Mouse (Mus musculus): ENCODE data around the gene Cenpp. TPM values are rescaled to one million over a fixed set of nuclear protein-coding genes. Genes with fewer than 3 reads are reported as not detected.

Cenpp gene
- polyA plus RNA-seq, 1 experiment, result 9.9 TPM

- TF ChIP-seq CTCF (IDR thresholded peaks at IDR 0.05; ENCODE audit: control insufficient read depth, insufficient read depth, low read length) (no peak), POLR2A (IDR thresholded peaks at IDR 0.05; ENCODE audit: borderline replicate concordance, control insufficient read depth, low read depth, low read length) (no peak)
Observed at GRCm38 (mm10) chr13:49556924-49557323, 95.7 kb downstream of the Cenpp start.

GRCm38 (mm10) chr13:49556203-49556602 is 96.4 kb downstream of the Cenpp start:
- Histone ChIP-seq H3K4me3 (replicated peaks; ENCODE audit: control insufficient read depth, low read depth, low read length) (no peak overlapping the region), H3K27ac (ENCODE audit: control insufficient read depth, insufficient read depth, low read depth, low read length, poor library complexity) (no peak overlapping the region), H3K4me1 (ENCODE audit: control insufficient read depth, insufficient read depth, low read length) (no peaks in the 10 kb centered on the region)
- WGBS, result 81% methylated on average over 1 of the region's 1 CpGs
- no peak for TF ChIP-seq POLR2A (IDR thresholded peaks at IDR 0.05; ENCODE audit: borderline replicate concordance, control insufficient read depth, low read depth, low read length)
- no peak for TF ChIP-seq CTCF (IDR thresholded peaks at IDR 0.05; ENCODE audit: control insufficient read depth, insufficient read depth, low read length)

More at GRCm38 (mm10) chr13:49556924-49557323, 95.7 kb downstream of the Cenpp start:
- no peaks in the 10 kb centered on the region for H3K4me1 ChIP-seq (ENCODE audit: control insufficient read depth, insufficient read depth, low read length)
- no peak overlapping the region for H3K27ac ChIP-seq (ENCODE audit: control insufficient read depth, insufficient read depth, low read depth, low read length, poor library complexity)
- H3K4me3 ChIP-seq (replicated peaks; ENCODE audit: control insufficient read depth, low read depth, low read length), result no peak overlapping the region
- WGBS, result 62% methylated on average over 1 of the region's 1 CpGs

- TF ChIP-seq POLR2A (IDR thresholded peaks at IDR 0.05; ENCODE audit: borderline replicate concordance, control insufficient read depth, low read depth, low read length), result no peak
- no peak for TF ChIP-seq CTCF (IDR thresholded peaks at IDR 0.05; ENCODE audit: control insufficient read depth, insufficient read depth, low read length)
- no peak overlapping the region for H3K27ac ChIP-seq (ENCODE audit: control insufficient read depth, insufficient read depth, low read depth, low read length, poor library complexity)
- WGBS, result 82% methylated on average over 5 of the region's 5 CpGs
- no peaks in the 10 kb centered on the region for H3K4me1 ChIP-seq (ENCODE audit: control insufficient read depth, insufficient read depth, low read length)
- H3K4me3 ChIP-seq (replicated peaks; ENCODE audit: control insufficient read depth, low read depth, low read length), result no peak overlapping the region
Observed at GRCm38 (mm10) chr13:49554519-49554918, 98.1 kb downstream of the Cenpp start.

GRCm38 (mm10) chr13:49549616-49550015 is 103.0 kb downstream of the Cenpp start:
- no peaks in the 10 kb centered on the region for H3K4me1 ChIP-seq (ENCODE audit: control insufficient read depth, insufficient read depth, low read length)
- no peak overlapping the region for H3K4me3 ChIP-seq (replicated peaks; ENCODE audit: control insufficient read depth, low read depth, low read length)
- TF ChIP-seq POLR2A (IDR thresholded peaks at IDR 0.05; ENCODE audit: borderline replicate concordance, control insufficient read depth, low read depth, low read length) (no peak), CTCF (IDR thresholded peaks at IDR 0.05; ENCODE audit: control insufficient read depth, insufficient read depth, low read length) (no peak)
- WGBS, result 94% methylated on average over 3 of the region's 3 CpGs
- no peak overlapping the region for H3K27ac ChIP-seq (ENCODE audit: control insufficient read depth, insufficient read depth, low read depth, low read length, poor library complexity)

GRCm38 (mm10) chr13:49547563-49548150 is 104.9 kb downstream of the Cenpp start:
- Histone ChIP-seq H3K4me1 (ENCODE audit: control insufficient read depth, insufficient read depth, low read length) (no peaks in the 10 kb centered on the region), H3K4me3 (replicated peaks; ENCODE audit: control insufficient read depth, low read depth, low read length) (no peak overlapping the region), H3K27ac (ENCODE audit: control insufficient read depth, insufficient read depth, low read depth, low read length, poor library complexity) (no peak overlapping the region)
- 23% methylated on average over 1 of the region's 1 CpGs for WGBS
- no peak for TF ChIP-seq POLR2A (IDR thresholded peaks at IDR 0.05; ENCODE audit: borderline replicate concordance, control insufficient read depth, low read depth, low read length)
- no peak for TF ChIP-seq CTCF (IDR thresholded peaks at IDR 0.05; ENCODE audit: control insufficient read depth, insufficient read depth, low read length)

- TF ChIP-seq CTCF (IDR thresholded peaks at IDR 0.05; ENCODE audit: control insufficient read depth, insufficient read depth, low read length) (no peak), POLR2A (IDR thresholded peaks at IDR 0.05; ENCODE audit: borderline replicate concordance, control insufficient read depth, low read depth, low read length) (no peak)
- H3K4me1 ChIP-seq (ENCODE audit: control insufficient read depth, insufficient read depth, low read length), result no peaks in the 10 kb centered on the region
- no peak overlapping the region for H3K27ac ChIP-seq (ENCODE audit: control insufficient read depth, insufficient read depth, low read depth, low read length, poor library complexity)
- no peak overlapping the region for H3K4me3 ChIP-seq (replicated peaks; ENCODE audit: control insufficient read depth, low read depth, low read length)
- WGBS, result 82% methylated on average over 1 of the region's 1 CpGs
Observed at GRCm38 (mm10) chr13:49546517-49546916, 106.1 kb downstream of the Cenpp start.

GRCm38 (mm10) chr13:49545646-49546045 is 106.9 kb downstream of the Cenpp start:
- H3K4me3 ChIP-seq (replicated peaks; ENCODE audit: control insufficient read depth, low read depth, low read length), result no peak overlapping the region
- TF ChIP-seq POLR2A (IDR thresholded peaks at IDR 0.05; ENCODE audit: borderline replicate concordance, control insufficient read depth, low read depth, low read length) (no peak), CTCF (IDR thresholded peaks at IDR 0.05; ENCODE audit: control insufficient read depth, insufficient read depth, low read length) (no peak)
- no peak overlapping the region for H3K27ac ChIP-seq (ENCODE audit: control insufficient read depth, insufficient read depth, low read depth, low read length, poor library complexity)
- WGBS, result 66% methylated on average over 3 of the region's 3 CpGs
- no peaks in the 10 kb centered on the region for H3K4me1 ChIP-seq (ENCODE audit: control insufficient read depth, insufficient read depth, low read length)

GRCm38 (mm10) chr13:49544279-49544678 is 108.3 kb downstream of the Cenpp start, which contains the start of gene Aspn:
TSS of gene Aspn (plus strand) at chr13:49544443.
- WGBS, result 82% methylated on average over 3 of the region's 3 CpGs
- H3K4me3 ChIP-seq (replicated peaks; ENCODE audit: control insufficient read depth, low read depth, low read length), result no peak within 1 kb of the TSS
- no peak within 1 kb of the TSS for H3K27ac ChIP-seq (ENCODE audit: control insufficient read depth, insufficient read depth, low read depth, low read length, poor library complexity)
- H3K4me1 ChIP-seq (ENCODE audit: control insufficient read depth, insufficient read depth, low read length), result no peaks in the 10 kb centered on the region
- TF ChIP-seq CTCF (IDR thresholded peaks at IDR 0.05; ENCODE audit: control insufficient read depth, insufficient read depth, low read length) (no peak), POLR2A (IDR thresholded peaks at IDR 0.05; ENCODE audit: borderline replicate concordance, control insufficient read depth, low read depth, low read length) (no peak)

GRCm38 (mm10) chr13:49538693-49539092 is 113.9 kb downstream of the Cenpp start:
- no peaks in the 10 kb centered on the region for H3K4me1 ChIP-seq (ENCODE audit: control insufficient read depth, insufficient read depth, low read length)
- no peak overlapping the region for H3K4me3 ChIP-seq (replicated peaks; ENCODE audit: control insufficient read depth, low read depth, low read length)
- no peak for TF ChIP-seq CTCF (IDR thresholded peaks at IDR 0.05; ENCODE audit: control insufficient read depth, insufficient read depth, low read length)
- TF ChIP-seq POLR2A (IDR thresholded peaks at IDR 0.05; ENCODE audit: borderline replicate concordance, control insufficient read depth, low read depth, low read length), result no peak
- WGBS, result 83% methylated on average over 1 of the region's 1 CpGs
- H3K27ac ChIP-seq (ENCODE audit: control insufficient read depth, insufficient read depth, low read depth, low read length, poor library complexity), result no peak overlapping the region

Measured in bone marrow, adult 2 months (tissue).